11 mouse cellular contexts compared by ENCODE assay signal in genomic region chr1:34074245-34075187, GRCm38 (mm10).
DNase-seq lines count a peak whose midpoint lies in the region; ATAC-seq and TF ChIP-seq lines count a peak whose summit lies in the region.
"Had no signal": no experiment of that assay in that cellular context is flagged by ENCODE, and none has a peak within 500 bp of the region (broad histone marks: within the 10 kb centered on the region; RNA-seq: fewer than 3 reads in every experiment).

No protein-coding gene starts in this region.

- no peaks in the 10 kb centered on the region for H3K9me3 ChIP-seq in forebrain, embryonic 11.5 days (ENCODE audit: control insufficient read depth, low read length)
- no peaks in the 10 kb centered on the region for H3K9me3 ChIP-seq in forebrain, embryonic 16.5 days (ENCODE audit: control insufficient read depth, low read length)
- H3K9me3 ChIP-seq in limb, embryonic 11.5 days (ENCODE audit: control insufficient read depth, low read length) = no peaks in the 10 kb centered on the region
- no peaks in the 10 kb centered on the region for H3K9me3 ChIP-seq in stomach, postnatal 0 days (ENCODE audit: control insufficient read depth, low read length)

- peak; percentile 52 for ATAC-seq in forebrain, embryonic 11.5 days (replicated peaks; ENCODE audit: low FRiP score)
- no peak; the same call in 1 of the 2 replicates for ATAC-seq in forebrain, embryonic 16.5 days
- ATAC-seq in limb, embryonic 11.5 days (ENCODE audit: insufficient number of reproducible peaks, low FRiP score, low TSS enrichment, low read depth) = no peak
- no peak for ATAC-seq in stomach, postnatal 0 days (ENCODE audit: low FRiP score, low TSS enrichment)
- ATAC-seq in activated CD4-positive, CD25-positive, alpha-beta regulatory T cell, adult 4 months = no peak

- no peak overlapping the region for H3K4me3 ChIP-seq in forebrain, embryonic 11.5 days (ENCODE audit: low read depth, low read length)
- H3K4me3 ChIP-seq in forebrain, embryonic 16.5 days (replicated peaks; ENCODE audit: low read length) = no peak overlapping the region
- H3K4me3 ChIP-seq in limb, embryonic 11.5 days (ENCODE audit: low read depth, low read length) = no peak overlapping the region
- H3K4me3 ChIP-seq in stomach, postnatal 0 days (ENCODE audit: low read depth, low read length) = no peak overlapping the region

- peak; percentile 54 for DNase-seq in forebrain, embryonic 11.5 days (ENCODE audit: low spot score)
- DNase-seq in testis, postnatal 14 days (ENCODE audit: low spot score) = peak; percentile 26
- no peak for DNase-seq in testis, postnatal 10 days (ENCODE audit: low spot score)
- DNase-seq in limb, embryonic 11.5 days (ENCODE audit: low spot score) = peak; percentile 40
- no peak for DNase-seq in stomach, postnatal 0 days (ENCODE audit: low spot score)
- DNase-seq in kidney, postnatal 10 days = no peak
- DNase-seq: cerebellum, adult 9-10 months; kidney, adult 8-10 months; liver had no signal

- no peak overlapping the region for H3K27ac ChIP-seq in forebrain, embryonic 11.5 days (ENCODE audit: low read depth, low read length)
- H3K27ac ChIP-seq in forebrain, embryonic 16.5 days (ENCODE audit: low read length) = no peak overlapping the region
- no peak overlapping the region for H3K27ac ChIP-seq in limb, embryonic 11.5 days (replicated peaks; ENCODE audit: low read depth, low read length)
- peak overlapping the region; percentile 53; the same call in 1 of the 2 replicates for H3K27ac ChIP-seq in stomach, postnatal 0 days (replicated peaks)

- no peaks in the 10 kb centered on the region for H3K36me3 ChIP-seq in forebrain, embryonic 11.5 days (ENCODE audit: control insufficient read depth, insufficient read depth, low read length)
- no peaks in the 10 kb centered on the region for H3K36me3 ChIP-seq in forebrain, embryonic 16.5 days (ENCODE audit: control insufficient read depth, insufficient read depth)
- H3K36me3 ChIP-seq in limb, embryonic 11.5 days (ENCODE audit: control insufficient read depth, insufficient read depth, low read length) = no peaks in the 10 kb centered on the region
- no peaks in the 10 kb centered on the region for H3K36me3 ChIP-seq in stomach, postnatal 0 days (ENCODE audit: control insufficient read depth, insufficient read depth, low read length)

- no peaks in the 10 kb centered on the region for H3K27me3 ChIP-seq in forebrain, embryonic 11.5 days (ENCODE audit: control insufficient read depth, insufficient read depth, low read length)
- H3K27me3 ChIP-seq in forebrain, embryonic 16.5 days (replicated peaks; ENCODE audit: control insufficient read depth, insufficient read depth, low read length) = no peaks in the 10 kb centered on the region
- no peaks in the 10 kb centered on the region for H3K27me3 ChIP-seq in limb, embryonic 11.5 days (ENCODE audit: control insufficient read depth, insufficient read depth, low read length)
- H3K27me3 ChIP-seq in stomach, postnatal 0 days (ENCODE audit: control insufficient read depth, insufficient read depth, low read length) = no peaks in the 10 kb centered on the region

- no peak for TF ChIP-seq EP300 in stomach, postnatal 0 days (optimal IDR thresholded peaks at IDR 0.05)

- TF ChIP-seq CTCF in stomach, postnatal 0 days (IDR thresholded peaks at IDR 0.05; ENCODE audit: low read depth) = no peak

- no peak overlapping the region for H3K4me2 ChIP-seq in forebrain, embryonic 11.5 days (ENCODE audit: low read depth, low read length, severe bottlenecking)
- no peak overlapping the region for H3K4me2 ChIP-seq in forebrain, embryonic 16.5 days (ENCODE audit: low read length)
- H3K4me2 ChIP-seq in limb, embryonic 11.5 days (ENCODE audit: low read depth, severe bottlenecking) = no peak overlapping the region
- no peak overlapping the region for H3K4me2 ChIP-seq in stomach, postnatal 0 days (replicated peaks; ENCODE audit: low read depth)

- H3K4me1 ChIP-seq in forebrain, embryonic 11.5 days (replicated peaks; ENCODE audit: control insufficient read depth, insufficient read depth, low read length) = peaks cover 10% of the 10 kb centered on the region
- peaks cover 7% of the 10 kb centered on the region; the same call in 1 of the 2 replicates for H3K4me1 ChIP-seq in forebrain, embryonic 16.5 days (replicated peaks; ENCODE audit: control insufficient read depth, insufficient read depth, low read length)
- peaks cover 11% of the 10 kb centered on the region; the same call in 1 of the 2 replicates for H3K4me1 ChIP-seq in limb, embryonic 11.5 days (ENCODE audit: control insufficient read depth, insufficient read depth, low read length)
- peaks cover 4% of the 10 kb centered on the region; the same call in 1 of the 2 replicates for H3K4me1 ChIP-seq in stomach, postnatal 0 days (replicated peaks; ENCODE audit: control insufficient read depth, insufficient read depth)

- WGBS in forebrain, embryonic 11.5 days = 11% methylated on average over 15 of the region's 15 CpGs
- 17% methylated on average over 15 of the region's 15 CpGs for WGBS in forebrain, embryonic 16.5 days
- WGBS in limb, embryonic 11.5 days = 20% methylated on average over 15 of the region's 15 CpGs
- 36% methylated on average over 15 of the region's 15 CpGs for WGBS in stomach, postnatal 0 days

- H3K9ac ChIP-seq in forebrain, embryonic 11.5 days (ENCODE audit: low read length) = no peak overlapping the region
- no peak overlapping the region for H3K9ac ChIP-seq in forebrain, embryonic 16.5 days (replicated peaks; ENCODE audit: low read depth, low read length)
- H3K9ac ChIP-seq in limb, embryonic 11.5 days (ENCODE audit: low read length) = no peak overlapping the region
- no peak overlapping the region for H3K9ac ChIP-seq in stomach, postnatal 0 days (ENCODE audit: low read length)

Comparison
In these comparisons a context has a peak if more than half of its experiments do, and no peak if none do; other contexts are left out.
1. DNase-seq: peak in forebrain, embryonic 11.5 days (single experiment), testis, postnatal 14 days (single experiment) and limb, embryonic 11.5 days (single experiment); none in testis, postnatal 10 days (single experiment), stomach, postnatal 0 days (single experiment) and kidney, postnatal 10 days (single experiment).